Mouse (Mus musculus) stomach, adult 2 months (tissue): ENCODE results near the gene Traf3ip2. TPM values are rescaled to one million over a fixed set of nuclear protein-coding genes. Genes with fewer than 3 reads are reported as not detected.

ENCODE experiments used
- polyA plus RNA-seq: library from polyadenylated mRNA; depleted of rRNA; stranded (reverse); fragments of >200 nt; gene quantifications from 2 replicates; pipeline ENCODE4 v1.2.3, GENCODE M21; 2012; rRNA removed

Gene Traf3ip2
- 12.3 and 17.8 TPM in 2 replicates for polyA plus RNA-seq

DNA sequence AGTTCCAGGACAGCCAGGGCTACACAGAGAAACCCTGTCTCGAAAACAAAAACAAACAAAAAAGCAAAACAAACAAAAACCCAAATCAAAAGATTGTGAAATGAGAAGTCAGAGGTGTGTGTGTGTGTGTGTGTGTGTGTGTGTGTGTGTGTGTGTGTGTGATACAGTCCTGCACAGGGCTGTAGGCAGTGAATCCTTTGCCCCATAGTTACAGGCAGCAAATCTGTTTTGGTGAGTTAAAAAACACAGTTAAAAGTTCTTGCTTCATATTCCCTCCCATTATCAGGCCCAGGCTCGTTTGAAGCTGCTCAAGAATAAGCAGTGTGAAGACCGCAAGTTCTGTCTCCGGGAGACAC, at the start of gene Traf3ip2:
Gene Traf3ip2 (plus strand): TSS at position 302 of the 356 bp plus-strand sequence.

Other genes with a start within 250 kb of the Traf3ip2 start
- 3.2 and 3.5 TPM in 2 replicates for gene Fyn, start 244.1 kb upstream of the Traf3ip2 start, polyA plus RNA-seq
- gene Rev3l, start 119.2 kb downstream of the Traf3ip2 start, polyA plus RNA-seq: 1.4 and 2.5 TPM in 2 replicates